Mouse (Mus musculus) G1E (cell line): ENCODE results near the gene Sec22b. TPM values are rescaled to one million over a fixed set of nuclear protein-coding genes. Genes with fewer than 3 reads are reported as not detected.
A peak's percentile ranks its signal among the peaks of the same experiment; 100 is the strongest.

Experiments
- ATAC-seq: 2 replicates; pipeline ENCODE4 v1.8.0; 2016; ENCODE audit warnings: mild to moderate bottlenecking; ENCODE audit not compliant: insufficient number of reproducible peaks, poor library complexity, low FRiP score, severe bottlenecking; ENCODE audit errors: extremely low read depth
- DNase-seq: peaks from one replicate; pipeline ENCODE4 v3.0.0; 2012; ENCODE audit warnings: low spot score
- H3K27me3 ChIP-seq: 2 replicates; pipeline ENCODE4 v1.6.1; 2012; ENCODE audit warnings: mild to moderate bottlenecking, low read length, inconsistent platforms; ENCODE audit not compliant: insufficient read depth
- H3K36me3 ChIP-seq: replicated peaks from 2 replicates; pipeline ENCODE3; 2012; ENCODE audit warnings: mild to moderate bottlenecking, inconsistent platforms
- H3K4me1 ChIP-seq: 2 replicates; pipeline ENCODE4 v1.6.1; 2012; ENCODE audit warnings: low read depth, low read length, inconsistent platforms, mixed read lengths; ENCODE audit not compliant: insufficient read depth
- H3K4me3 ChIP-seq: 2 replicates; pipeline ENCODE4 v1.5.1; 2012; ENCODE audit warnings: low read depth, mild to moderate bottlenecking, inconsistent platforms, low read length, moderate library complexity, mixed read lengths
- H3K9me3 ChIP-seq: replicated peaks from 2 replicates; pipeline ENCODE4 v1.6.1; 2012; ENCODE audit warnings: inconsistent platforms
- CTCF ChIP-seq: IDR thresholded peaks from 2 replicates; pipeline ENCODE4 v1.5.1; 2012; ENCODE audit warnings: low read depth, low read length, inconsistent platforms, mixed read lengths
- GATA1 ChIP-seq: IDR thresholded peaks from 2 replicates; pipeline ENCODE4 v1.6.1; 2012; ENCODE audit warnings: borderline replicate concordance, low read length, inconsistent platforms, mixed read lengths
- GATA2 ChIP-seq: IDR thresholded peaks from 2 replicates; pipeline ENCODE4 v1.6.1; 2012; ENCODE audit warnings: low read depth, low read length, inconsistent platforms, borderline replicate concordance
- POLR2AphosphoS5 ChIP-seq: IDR thresholded peaks from 2 replicates; pipeline ENCODE4 v1.6.1; 2012; ENCODE audit warnings: low read depth, low read length, inconsistent platforms; ENCODE audit not compliant: insufficient replicate concordance
- TAL1 ChIP-seq: conservative IDR thresholded peaks from 2 replicates; pipeline ENCODE4 v1.6.1; 2012; ENCODE audit warnings: low read depth, low read length, inconsistent platforms, mixed read lengths
- polyA plus RNA-seq: library from polyadenylated mRNA; stranded (reverse); fragments of >175 nt; gene quantifications from 2 replicates; pipeline ENCODE4 v1.2.3, GENCODE M21; 2012
- total RNA-seq, 2 experiments: library from RNA; stranded (forward) in 1 of 2; stranded (reverse) in 1 of 2; fragments of 200-1000 nt in 1 of 2; fragments of >200 nt in 1 of 2; fragmentation: Nextera tagmentation in 1 of 2; gene quantifications; 2 replicates each; pipeline ENCODE4 v1.2.3; 2014 to 2017

Sec22b gene
- total and polyA plus RNA-seq, 3 experiments, result 58.3 to 79.6 (median 78.3) TPM

DNA sequence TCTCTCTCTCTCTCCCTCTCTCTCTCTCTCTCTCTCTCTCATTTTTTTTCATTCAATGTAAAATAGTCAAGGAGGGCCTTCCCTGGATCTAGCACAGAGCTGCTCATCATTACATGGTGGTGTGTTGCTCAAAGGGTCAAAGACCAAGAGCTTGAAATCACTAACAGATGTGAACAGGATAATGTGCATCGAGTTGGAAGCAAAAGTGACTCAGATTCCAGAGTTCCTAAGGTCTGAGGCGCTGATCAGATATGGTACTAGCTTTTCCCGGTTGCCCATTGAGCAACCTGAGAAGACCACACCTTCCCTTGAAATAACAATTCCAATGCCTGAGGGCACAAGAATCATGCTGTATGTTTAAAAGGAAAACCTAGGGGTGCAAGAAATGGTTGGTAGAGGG lies 2.6 kb upstream of the Sec22b start:
- no peaks in the 10 kb centered on the region for H3K9me3 ChIP-seq
- peaks cover 8% of the 10 kb centered on the region for H3K4me1 ChIP-seq
- no peaks in the 10 kb centered on the region for H3K27me3 ChIP-seq
- H3K36me3 ChIP-seq, result peaks cover 2% of the 10 kb centered on the region
- DNase-seq, result no peak
- H3K4me3 ChIP-seq, result no peak overlapping the region
- no peak for TF ChIP-seq CTCF
- no peak for TF ChIP-seq GATA2
- TF ChIP-seq GATA1, result no peak
- no peak for TF ChIP-seq TAL1
- no peak for TF ChIP-seq POLR2AphosphoS5
- ATAC-seq, result no peak

DNA sequence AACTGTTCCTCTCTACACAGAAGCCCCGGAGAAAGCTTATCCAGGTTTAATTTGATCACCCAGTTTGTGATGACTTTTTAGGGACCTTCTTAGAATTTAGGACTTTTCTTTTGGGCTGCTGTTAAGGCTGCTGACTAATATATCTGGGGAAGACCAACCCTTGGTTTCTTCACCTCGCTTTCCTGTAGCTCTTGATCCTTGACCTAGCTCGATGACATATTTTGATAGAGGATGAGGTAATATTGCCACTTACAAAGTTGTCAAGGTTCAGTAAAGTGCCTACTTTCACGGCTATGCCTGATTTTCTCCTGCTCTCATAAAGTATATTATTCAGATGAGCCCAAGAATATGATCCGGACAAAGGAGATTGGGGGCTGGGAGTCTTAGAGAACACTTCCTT lies 596 bp downstream of the Sec22b start:
- Histone ChIP-seq H3K4me1 (peaks cover 8% of the 10 kb centered on the region), H3K36me3 (peaks cover 15% of the 10 kb centered on the region), H3K4me3 (peak overlapping the region; percentile 100), H3K27me3 (no peaks in the 10 kb centered on the region), H3K9me3 (no peaks in the 10 kb centered on the region)
- no peak for DNase-seq
- TF ChIP-seq GATA1, result no peak
- no peak for TF ChIP-seq TAL1
- TF ChIP-seq POLR2AphosphoS5, result no peak
- TF ChIP-seq GATA2, result no peak
- TF ChIP-seq CTCF, result no peak
- no peak for ATAC-seq

DNA sequence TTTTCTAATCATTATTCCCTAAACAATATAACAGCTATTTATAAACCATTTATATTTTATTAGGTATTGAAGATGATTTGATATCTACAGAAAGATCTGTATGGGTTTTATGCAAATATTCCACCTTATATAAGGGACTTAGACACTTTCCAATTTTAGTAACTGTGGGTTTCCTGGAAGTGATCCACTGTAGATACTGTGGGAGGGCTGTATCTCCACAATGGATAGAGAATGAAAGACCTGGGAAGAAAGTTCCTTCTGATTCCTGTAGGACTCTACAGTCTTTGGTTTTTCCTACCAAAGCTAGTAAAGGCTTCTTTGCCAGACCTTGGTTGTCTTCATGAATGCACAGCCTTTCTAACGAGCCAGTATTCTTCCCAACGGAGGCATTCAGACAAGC lies 8.7 kb downstream of the Sec22b start:
- Histone ChIP-seq H3K36me3 (peaks cover 68% of the 10 kb centered on the region), H3K27me3 (no peaks in the 10 kb centered on the region), H3K4me1 (peaks cover 4% of the 10 kb centered on the region; the same call in 1 of the 2 replicates), H3K4me3 (no peak overlapping the region), H3K9me3 (no peaks in the 10 kb centered on the region)
- ATAC-seq (no peak), DNase-seq (no peak)
- no peak for TF ChIP-seq TAL1
- TF ChIP-seq CTCF, result no peak
- no peak for TF ChIP-seq POLR2AphosphoS5
- TF ChIP-seq GATA2, result no peak
- TF ChIP-seq GATA1, result no peak

DNA sequence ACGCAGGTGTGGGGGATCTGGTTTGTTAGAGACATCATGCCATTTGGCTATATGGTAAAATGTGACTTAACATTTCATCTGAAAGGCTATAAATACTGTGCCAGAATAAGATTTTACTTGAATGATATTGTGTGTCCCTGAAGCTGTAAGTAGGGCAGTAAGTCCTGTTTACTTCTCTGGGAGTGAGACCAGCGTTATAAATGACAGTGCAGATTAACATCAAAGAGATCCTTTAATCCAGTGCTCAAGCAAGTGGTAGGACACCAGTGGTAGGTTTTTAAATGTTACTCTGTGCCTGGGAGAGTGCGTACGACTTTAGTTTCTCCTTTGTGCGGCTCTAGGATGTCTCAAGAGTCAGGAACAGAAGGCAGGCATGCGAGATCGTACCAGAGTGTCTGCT lies 10.1 kb downstream of the Sec22b start:
- ATAC-seq, result no peak

DNA sequence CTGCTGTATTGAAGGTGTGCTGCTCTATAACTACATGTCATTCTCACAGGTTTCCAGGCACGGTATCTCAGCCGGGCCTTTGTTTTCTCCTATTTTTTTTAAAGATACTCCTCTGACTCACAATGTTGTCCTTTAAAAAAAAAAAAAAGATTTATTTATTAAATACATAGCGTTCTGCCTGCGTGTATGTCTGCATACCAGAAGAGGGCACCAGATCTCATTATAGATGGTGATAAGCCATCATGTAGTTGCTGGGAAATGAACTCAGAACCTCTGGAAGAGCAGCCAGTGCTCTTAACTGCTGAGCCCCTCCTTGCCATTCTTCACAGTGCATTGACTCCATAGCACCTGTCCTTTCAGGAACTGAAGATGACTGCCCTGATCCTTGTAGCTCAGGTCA lies 14.1 kb downstream of the Sec22b start:
- no peak for DNase-seq

More for the DNA sequence above, 10.1 kb downstream of the Sec22b start:
- Histone ChIP-seq H3K36me3 (peaks cover 80% of the 10 kb centered on the region), H3K27me3 (no peaks in the 10 kb centered on the region), H3K9me3 (no peaks in the 10 kb centered on the region), H3K4me1 (peaks cover 4% of the 10 kb centered on the region; the same call in 1 of the 2 replicates), H3K4me3 (no peak overlapping the region)
- no peak for TF ChIP-seq CTCF
- TF ChIP-seq TAL1, result no peak
- no peak for TF ChIP-seq POLR2AphosphoS5
- TF ChIP-seq GATA2, result no peak
- no peak for TF ChIP-seq GATA1
- DNase-seq, result no peak

DNA sequence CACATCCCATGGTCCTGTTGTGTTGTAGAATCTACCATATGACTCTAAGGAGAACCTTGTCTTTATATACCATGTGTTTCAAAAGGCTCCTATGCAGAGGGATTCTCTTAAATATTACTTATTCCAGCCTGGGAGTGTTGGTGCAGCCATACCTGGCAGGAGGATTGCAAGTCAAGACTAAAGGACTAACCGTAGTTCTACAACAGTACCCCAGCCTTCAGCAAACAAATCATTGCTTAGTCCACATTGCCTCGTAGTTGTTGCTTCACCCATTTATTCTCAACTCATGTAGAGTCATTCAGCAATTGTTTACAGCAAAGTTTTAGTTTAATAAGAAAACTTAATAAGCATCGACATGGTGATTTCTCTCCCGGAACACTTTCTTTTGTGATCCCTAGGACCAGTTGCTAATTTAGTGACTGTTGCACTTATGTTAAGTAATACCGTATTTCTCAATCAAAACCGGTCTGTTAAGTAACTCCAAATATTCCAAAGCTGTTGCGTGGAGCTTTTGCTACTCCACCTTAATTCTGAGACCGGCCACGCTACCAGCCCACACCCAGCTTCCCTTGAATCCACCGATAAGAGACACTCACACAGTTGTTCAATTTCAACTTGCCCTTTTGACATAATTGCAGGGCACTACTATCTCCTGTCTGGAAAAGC lies 18.0 kb downstream of the Sec22b start:
- Histone ChIP-seq H3K9me3 (no peaks in the 10 kb centered on the region), H3K27me3 (no peaks in the 10 kb centered on the region), H3K36me3 (peaks cover 87% of the 10 kb centered on the region), H3K4me1 (no peaks in the 10 kb centered on the region), H3K4me3 (no peak overlapping the region)
- ATAC-seq, result no peak
- no peak for DNase-seq
- no peak for TF ChIP-seq GATA1
- no peak for TF ChIP-seq TAL1
- TF ChIP-seq CTCF, result no peak
- no peak for TF ChIP-seq POLR2AphosphoS5
- TF ChIP-seq GATA2, result no peak

More for the DNA sequence above, 14.1 kb downstream of the Sec22b start:
- H3K4me1 ChIP-seq, result no peaks in the 10 kb centered on the region
- ATAC-seq, result no peak
- H3K9me3 ChIP-seq, result no peaks in the 10 kb centered on the region
- H3K27me3 ChIP-seq, result no peaks in the 10 kb centered on the region
- TF ChIP-seq POLR2AphosphoS5 (no peak), GATA1 (no peak), TAL1 (no peak), GATA2 (no peak), CTCF (no peak)
- no peak overlapping the region for H3K4me3 ChIP-seq
- peaks cover 82% of the 10 kb centered on the region for H3K36me3 ChIP-seq
